Mouse (Mus musculus) myocyte (in vitro differentiated cells): ENCODE results near the gene Cog4.

Experiments
- CEBPB ChIP-seq: IDR thresholded peaks from 2 replicates; pipeline ENCODE4 v1.6.1; 2011; ENCODE audit warnings: mild to moderate bottlenecking, moderate library complexity; ENCODE audit not compliant: poor library complexity, insufficient read depth, severe bottlenecking
- E2F4 ChIP-seq: IDR thresholded peaks from one replicate; pipeline ENCODE4 v1.6.1; 2011; ENCODE audit warnings: mild to moderate bottlenecking, control low read depth, moderate library complexity; ENCODE audit not compliant: insufficient read depth
- MAX ChIP-seq: IDR thresholded peaks from one replicate; pipeline ENCODE4 v1.6.1; 2011; ENCODE audit warnings: low read depth, mild to moderate bottlenecking, control low read depth
- MYOD1 ChIP-seq, 3 experiments: IDR thresholded peaks; one replicate each; pipeline ENCODE4 v1.6.1; 2011; ENCODE audit warnings: control low read depth in 2 of 3, low read depth in 2 of 3, mild to moderate bottlenecking in 2 of 3, moderate library complexity in 1 of 3; ENCODE audit not compliant: insufficient read length in 2 of 3, control insufficient read depth in 1 of 3
- POLR2A ChIP-seq: IDR thresholded peaks from one replicate; pipeline ENCODE4 v1.6.1; 2011; ENCODE audit warnings: low read depth, mild to moderate bottlenecking, control low read depth, moderate library complexity; ENCODE audit not compliant: insufficient read length
- POLR2AphosphoS2 ChIP-seq: IDR thresholded peaks from one replicate; pipeline ENCODE4 v1.6.1; 2011; ENCODE audit warnings: low read depth, control low read depth; ENCODE audit not compliant: insufficient read length
- TCF12 ChIP-seq: IDR thresholded peaks from one replicate; pipeline ENCODE4 v1.6.1; 2011; ENCODE audit warnings: mild to moderate bottlenecking, control low read depth; ENCODE audit not compliant: poor library complexity, insufficient read depth, severe bottlenecking
- USF1 ChIP-seq: IDR thresholded peaks from one replicate; pipeline ENCODE4 v1.6.1; 2011; ENCODE audit warnings: low read depth, mild to moderate bottlenecking, control low read depth, moderate library complexity

DNA sequence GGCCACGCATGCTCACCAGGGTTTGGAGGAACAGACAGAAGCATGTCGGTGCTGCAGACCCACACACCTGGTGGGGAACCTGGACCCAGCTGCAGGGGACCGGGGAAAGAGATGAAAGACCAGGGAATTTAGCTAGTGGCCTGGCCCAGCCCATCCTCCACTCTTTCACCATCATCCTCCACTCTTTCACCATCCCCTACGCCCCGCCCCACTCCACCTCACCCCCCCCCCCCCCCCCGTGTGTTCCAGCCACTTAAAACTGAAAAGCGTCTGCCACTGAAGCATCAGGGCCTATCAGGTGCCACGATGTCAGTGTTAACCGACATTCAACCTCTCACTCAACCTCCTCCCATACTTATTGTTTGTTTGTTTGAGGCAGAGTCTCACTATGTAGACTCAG is 48.9 kb downstream of the Cog4 start:
- TF ChIP-seq POLR2A (no peak), MAX (no peak), CEBPB (no peak), POLR2AphosphoS2 (no peak), USF1 (no peak), TCF12 (no peak), E2F4 (no peak), MYOD1 (IDR thresholded peaks at IDR 0.05; ENCODE audit: control insufficient read depth in 1 of 3, insufficient read length in 2 of 3, low read depth in 2 of 3) (no peak)
